Mouse (Mus musculus): ENCODE data around the gene Fem1b.
A peak's percentile ranks its signal among the peaks of the same experiment; 100 is the strongest.

The Fem1b gene

DNA sequence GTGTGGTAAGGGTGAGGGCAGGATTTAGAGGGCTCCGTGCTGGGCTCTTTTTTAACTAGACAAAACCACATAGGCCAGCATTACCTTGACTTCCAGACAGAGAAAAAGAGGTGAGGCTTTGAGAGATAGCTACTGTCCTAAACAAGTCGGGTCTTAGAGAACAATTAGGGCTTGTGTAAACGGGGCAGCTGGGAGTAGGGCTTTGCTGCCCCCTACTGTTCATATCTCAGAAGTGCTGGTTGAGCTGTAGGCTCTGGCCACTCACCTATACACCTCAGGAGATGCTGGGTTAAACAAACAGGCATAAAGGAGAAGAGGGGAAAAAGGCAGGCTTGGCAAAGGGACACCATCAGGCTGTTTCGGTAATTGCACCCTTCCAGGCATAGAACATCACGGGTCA lies 34.3 kb downstream of the Fem1b start:
- DNase-seq, result peak; percentile 68

DNA sequence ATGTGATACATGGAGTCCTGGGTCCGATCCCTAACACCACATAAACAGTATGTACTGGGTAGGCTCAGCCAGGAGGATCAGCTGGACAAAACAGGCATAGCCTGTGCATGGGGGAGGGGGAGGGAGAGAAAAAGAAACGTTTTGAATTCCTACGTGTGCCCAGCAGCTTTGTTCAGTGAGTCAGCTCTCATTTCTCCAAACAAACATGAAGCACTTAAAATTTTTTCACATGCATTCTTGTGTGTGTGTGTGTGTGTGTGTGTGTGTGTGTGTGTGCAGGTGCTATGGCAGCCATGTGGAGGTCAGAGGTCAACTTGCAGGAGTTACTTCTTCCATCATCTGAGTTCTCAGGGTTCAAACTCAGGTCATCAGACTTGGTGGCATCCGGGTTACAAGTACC lies 36.3 kb downstream of the Fem1b start:
- peak; percentile 41 for DNase-seq

- DNase-seq, result no peak
Observed at GRCm38 (mm10) chr9:62772746-62773145, 39.0 kb downstream of the Fem1b start.

- DNase-seq, result no peak
Observed at GRCm38 (mm10) chr9:62768361-62768760, 43.4 kb downstream of the Fem1b start.

DNA sequence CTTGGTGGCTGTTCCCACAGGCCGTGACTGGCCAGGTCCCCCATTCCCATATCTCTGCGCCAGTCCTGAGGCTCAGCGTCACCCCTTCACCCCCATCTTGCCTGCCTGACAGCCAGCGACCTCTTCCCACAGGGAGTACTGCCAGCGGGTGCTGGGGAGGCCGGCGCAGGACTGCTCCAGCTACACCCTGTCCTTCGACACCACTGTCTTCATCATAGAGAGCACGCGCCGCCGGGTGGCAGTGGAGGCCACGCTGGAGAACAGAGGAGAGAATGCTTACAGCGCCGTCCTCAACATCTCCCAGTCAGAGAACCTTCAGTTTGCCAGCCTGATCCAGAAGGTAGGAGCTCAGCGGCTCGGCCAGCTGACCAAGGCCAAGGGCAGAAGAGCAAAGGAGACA lies 44.3 kb downstream of the Fem1b start:
- no peak for DNase-seq

- no peak for DNase-seq
Observed at GRCm38 (mm10) chr9:62765346-62765745, 46.4 kb downstream of the Fem1b start.

GRCm38 (mm10) chr9:62763478-62763877 lies 48.3 kb downstream of the Fem1b start:
- no peak for DNase-seq

GRCm38 (mm10) chr9:62759601-62760000 lies 52.1 kb downstream of the Fem1b start:
- no peak for DNase-seq

GRCm38 (mm10) chr9:62758288-62758687 lies 53.4 kb downstream of the Fem1b start:
- no peak for DNase-seq

GRCm38 (mm10) chr9:62750381-62750780 lies 61.4 kb downstream of the Fem1b start:
- peak; percentile 49 for DNase-seq

GRCm38 (mm10) chr9:62749666-62750065 lies 62.1 kb downstream of the Fem1b start:
- peak; percentile 52 for DNase-seq

- DNase-seq, result peak; percentile 26
Observed at GRCm38 (mm10) chr9:62746646-62747045, 65.1 kb downstream of the Fem1b start.

DNA sequence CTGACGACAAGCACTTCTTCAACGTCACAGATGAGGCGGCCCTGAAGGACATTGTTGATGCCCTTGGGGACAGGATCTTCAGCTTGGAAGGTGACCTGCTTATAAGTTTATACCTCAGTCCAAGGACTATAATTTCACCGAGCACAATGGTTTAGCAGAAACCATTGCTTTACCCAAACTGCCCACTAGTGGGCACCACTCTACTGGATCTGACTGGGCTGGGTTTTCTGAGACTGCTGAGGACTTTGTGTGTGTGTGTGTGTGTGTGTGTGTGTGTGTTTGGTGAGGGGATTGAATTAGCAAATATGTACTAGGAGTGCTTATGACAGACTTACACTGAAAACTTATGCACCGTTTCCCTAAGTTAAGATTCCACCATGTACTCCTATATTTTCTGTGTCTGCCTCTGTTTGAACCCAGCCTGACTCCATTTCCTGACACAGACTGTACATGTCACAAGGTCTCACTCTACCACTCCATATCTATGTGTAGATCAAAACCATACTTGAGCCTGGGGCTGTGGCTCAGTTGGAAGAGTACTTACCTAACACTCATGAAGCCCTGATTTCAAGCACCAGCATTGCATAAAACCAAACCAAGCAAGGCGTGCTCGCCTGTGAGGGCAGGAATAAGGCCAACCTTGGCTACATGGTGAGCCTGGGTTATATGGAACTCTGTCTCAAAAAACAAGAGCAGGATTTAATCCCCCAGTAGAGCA lies 67.0 kb downstream of the Fem1b start:
- peak; percentile 66 for DNase-seq

All from lung, postnatal 14 days (tissue).